ENCODE assay signal across 8 mouse cellular contexts in the genomic region with DNA sequence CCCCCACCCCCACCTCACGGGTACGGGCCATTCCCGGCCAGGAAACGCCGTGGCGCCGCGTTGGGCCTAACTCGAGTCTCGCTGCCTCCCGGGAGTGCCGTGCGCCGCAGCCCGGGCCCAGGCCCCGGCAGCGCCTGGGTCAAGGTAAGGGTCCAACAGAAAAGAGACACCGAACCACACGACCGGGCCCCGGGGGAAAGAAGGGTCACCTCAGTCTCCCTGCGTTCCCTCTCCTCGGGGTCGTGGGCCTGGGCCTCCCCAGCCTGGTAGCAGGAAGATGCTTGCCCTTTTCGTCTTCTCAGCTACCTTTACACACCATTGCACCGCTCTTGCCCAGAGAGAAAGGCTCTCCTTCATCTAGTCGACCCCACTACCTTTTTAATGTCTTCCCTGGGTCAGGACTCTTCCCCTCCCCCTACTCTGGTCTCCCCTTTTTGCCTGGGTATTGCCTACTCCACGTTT. TPM values are rescaled to one million over a fixed set of nuclear protein-coding genes. Genes with fewer than 3 reads are reported as not detected.
DNase-seq lines count a peak whose midpoint lies in the region; ATAC-seq and TF ChIP-seq lines count a peak whose summit lies in the region.

No protein-coding gene starts in this region.

- H3K4me2 ChIP-seq in embryonic facial prominence, embryonic 11.5 days (ENCODE audit: low read depth, low read length), result peak overlapping the region; percentile 61
- H3K4me2 ChIP-seq in intestine, embryonic 15.5 days (replicated peaks), result peak overlapping the region; percentile 68
- peak overlapping the region; percentile 73 for H3K4me2 ChIP-seq in neural tube, embryonic 12.5 days (replicated peaks)

- peak overlapping the region; percentile 98 for H3K27ac ChIP-seq in liver, adult 2 months (replicated peaks; ENCODE audit: insufficient read depth, low read depth, low read length)
- peak overlapping the region; percentile 100 for H3K27ac ChIP-seq in embryonic facial prominence, embryonic 11.5 days (replicated peaks; ENCODE audit: low read depth, low read length)
- peak overlapping the region; percentile 100 for H3K27ac ChIP-seq in intestine, embryonic 15.5 days
- peak overlapping the region; percentile 100 for H3K27ac ChIP-seq in neural tube, embryonic 12.5 days

- H3K27me3 ChIP-seq in liver, adult 2 months (ENCODE audit: control insufficient read depth, insufficient read depth, low read length), result no peaks in the 10 kb centered on the region
- H3K27me3 ChIP-seq in embryonic facial prominence, embryonic 11.5 days (ENCODE audit: control insufficient read depth, insufficient read depth, low read length), result no peaks in the 10 kb centered on the region
- no peaks in the 10 kb centered on the region for H3K27me3 ChIP-seq in intestine, embryonic 15.5 days (replicated peaks)
- no peaks in the 10 kb centered on the region for H3K27me3 ChIP-seq in neural tube, embryonic 12.5 days (replicated peaks)

- no peaks in the 10 kb centered on the region for H3K9me3 ChIP-seq in embryonic facial prominence, embryonic 11.5 days (replicated peaks; ENCODE audit: control insufficient read depth, low read length)
- H3K9me3 ChIP-seq in intestine, embryonic 15.5 days, result no peaks in the 10 kb centered on the region
- no peaks in the 10 kb centered on the region for H3K9me3 ChIP-seq in neural tube, embryonic 12.5 days

- peaks cover 16% of the 10 kb centered on the region for H3K4me1 ChIP-seq in liver, adult 2 months (ENCODE audit: control insufficient read depth, insufficient read depth, low read length)
- H3K4me1 ChIP-seq in embryonic facial prominence, embryonic 11.5 days (ENCODE audit: control insufficient read depth, insufficient read depth, low read length), result no peaks in the 10 kb centered on the region; the same call in 1 of the 2 replicates
- H3K4me1 ChIP-seq in intestine, embryonic 15.5 days (replicated peaks), result peaks cover 14% of the 10 kb centered on the region
- peaks cover 46% of the 10 kb centered on the region for H3K4me1 ChIP-seq in neural tube, embryonic 12.5 days

- DNase-seq in liver, adult 2 months (ENCODE audit: extremely low read depth, low read depth, low spot score), result no peak
- DNase-seq in liver, result no peak
- peak; percentile 43 for DNase-seq in embryonic facial prominence, embryonic 11.5 days (ENCODE audit: low spot score)
- DNase-seq in frontal cortex, postnatal 10 days (ENCODE audit: low spot score in 2 of 2), result no peak
- DNase-seq in testis, postnatal 10 days (ENCODE audit: low spot score), result no peak
- no peak for DNase-seq in ovary, postnatal 14 days (ENCODE audit: low spot score)

- peak overlapping the region; percentile 97 for H3K9ac ChIP-seq in liver, adult 2 months (ENCODE audit: low read depth, low read length)
- peak overlapping the region; percentile 100 for H3K9ac ChIP-seq in embryonic facial prominence, embryonic 11.5 days (replicated peaks; ENCODE audit: low read length)
- H3K9ac ChIP-seq in intestine, embryonic 15.5 days, result peak overlapping the region; percentile 96
- H3K9ac ChIP-seq in neural tube, embryonic 12.5 days, result peak overlapping the region; percentile 99

- TF ChIP-seq POLR2A in liver, adult 2 months (IDR thresholded peaks at IDR 0.05; ENCODE audit: extremely low read depth, insufficient read depth, low read length), result peak; percentile 47; the same call in 1 of the 2 replicates

- TF ChIP-seq CTCF in liver, adult 2 months (IDR thresholded peaks at IDR 0.05; ENCODE audit: low read depth, low read length), result no peak

- H3K36me3 ChIP-seq in liver, adult 2 months (ENCODE audit: control insufficient read depth, insufficient read depth, low read length), result no peaks in the 10 kb centered on the region; the same call in 1 of the 2 replicates
- H3K36me3 ChIP-seq in embryonic facial prominence, embryonic 11.5 days (replicated peaks; ENCODE audit: control insufficient read depth, insufficient read depth, low read depth, low read length), result no peaks in the 10 kb centered on the region
- H3K36me3 ChIP-seq in intestine, embryonic 15.5 days, result no peaks in the 10 kb centered on the region
- H3K36me3 ChIP-seq in neural tube, embryonic 12.5 days, result no peaks in the 10 kb centered on the region

- H3K4me3 ChIP-seq in liver, adult 2 months (ENCODE audit: insufficient read depth, low read depth, low read length), result peak overlapping the region; percentile 97
- peak overlapping the region; percentile 95 for H3K4me3 ChIP-seq in embryonic facial prominence, embryonic 11.5 days (ENCODE audit: low read depth, low read length)
- peak overlapping the region; percentile 84 for H3K4me3 ChIP-seq in intestine, embryonic 15.5 days (replicated peaks)
- H3K4me3 ChIP-seq in neural tube, embryonic 12.5 days, result peak overlapping the region; percentile 93

- H3K79me2 ChIP-seq in liver, adult 2 months (ENCODE audit: control insufficient read depth, insufficient read depth, low read length), result peaks cover 17% of the 10 kb centered on the region; the same call in 1 of the 2 replicates

- ATAC-seq in embryonic facial prominence, embryonic 11.5 days (replicated peaks; ENCODE audit: insufficient number of reproducible peaks, low FRiP score, low TSS enrichment, low read depth), result no peak
- ATAC-seq in intestine, embryonic 15.5 days, result no peak
- ATAC-seq in neural tube, embryonic 12.5 days (ENCODE audit: low FRiP score, low read depth), result no peak

- under 1% methylated on average over 28 of the region's 28 CpGs for WGBS in liver, adult 2 months
- WGBS in embryonic facial prominence, embryonic 11.5 days, result 0% methylated on average over 18 of the region's 28 CpGs
- WGBS in intestine, embryonic 15.5 days, result under 1% methylated on average over 28 of the region's 28 CpGs
- WGBS in neural tube, embryonic 12.5 days, result under 1% methylated on average over 28 of the region's 28 CpGs

RNA-seq across cellular contexts. Expression of a gene that starts 0.4 kb away (rescaled TPM):
- 28.1 and 35.4 TPM in 2 replicates for total RNA-seq in liver, adult 2 months (2014; rRNA removed)
- 8.8 and 11.8 TPM in 2 replicates for polyA plus RNA-seq in liver, adult 2 months (2012; rRNA removed)
- polyA plus RNA-seq in embryonic facial prominence, embryonic 11.5 days (2014; fragmentation: Nextera tagmentation; extraction: Ambion mirVana), result 76.3 and 83.8 TPM in 2 replicates
- 67.2 and 70.0 TPM in 2 replicates for polyA plus RNA-seq in intestine, embryonic 15.5 days (2015; fragmentation: Nextera tagmentation; extraction: Ambion mirVana)
- 50.5 and 57.8 TPM in 2 replicates for polyA plus RNA-seq in neural tube, embryonic 12.5 days (2016; fragmentation: Nextera tagmentation; extraction: Ambion mirVana)

RNA-seq across cellular contexts. Expression of a gene that starts 31.6 kb away (rescaled TPM):
- 20.1 and 21.8 TPM in 2 replicates for total RNA-seq in liver, adult 2 months (2014; rRNA removed)
- polyA plus RNA-seq in liver, adult 2 months (2012; rRNA removed), result 5.3 and 6.3 TPM in 2 replicates
- polyA plus RNA-seq in embryonic facial prominence, embryonic 11.5 days (2014; fragmentation: Nextera tagmentation; extraction: Ambion mirVana), result 51.6 and 52.4 TPM in 2 replicates
- 58.1 and 62.9 TPM in 2 replicates for polyA plus RNA-seq in intestine, embryonic 15.5 days (2015; fragmentation: Nextera tagmentation; extraction: Ambion mirVana)
- 61.2 and 64.0 TPM in 2 replicates for polyA plus RNA-seq in neural tube, embryonic 12.5 days (2016; fragmentation: Nextera tagmentation; extraction: Ambion mirVana)
